Mouse (Mus musculus) CD8-positive naive resting alpha-beta T cell, adult 2 months (primary cell): ENCODE data around the gene Flywch1.

Source experiments
- DNase-seq, 2 experiments: peaks; one replicate each; pipeline ENCODE4 v3.0.0; 2022; ENCODE audit warnings: low read depth in 2 of 2, low spot score in 2 of 2

The Flywch1 gene

GRCm38 (mm10) chr17:23706212-23706611, 65.2 kb downstream of the Flywch1 start:
- DNase-seq = peak; percentile 67 to 71

DNA sequence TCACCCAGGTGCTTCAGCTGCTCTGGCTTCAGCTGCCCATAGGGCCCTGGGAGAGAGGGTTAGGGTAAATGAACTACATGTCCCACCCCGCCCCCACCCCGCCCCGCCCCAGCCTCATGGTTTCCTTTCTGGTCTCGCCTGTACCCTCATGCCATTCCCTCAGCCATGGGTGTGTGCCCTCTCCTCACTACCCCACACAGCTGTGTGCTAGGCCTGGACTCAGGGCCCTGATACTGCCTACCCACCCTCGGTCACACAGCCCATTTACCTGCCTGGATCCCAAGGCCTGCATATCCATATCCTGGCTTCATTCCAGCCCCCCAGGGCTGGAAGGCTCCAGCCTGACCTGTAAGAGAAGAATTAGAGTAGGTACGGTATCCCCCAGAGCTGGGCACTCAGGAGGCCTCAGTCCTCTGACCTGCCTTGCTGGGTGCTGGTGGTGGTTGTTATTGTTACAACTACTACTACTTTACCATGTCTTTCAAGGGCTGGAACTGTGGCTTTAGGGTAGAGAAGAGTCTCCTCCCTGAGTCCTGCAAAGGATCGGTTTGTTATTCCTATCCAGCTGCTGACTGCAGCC, 65.8 kb downstream of the Flywch1 start:
- DNase-seq = no peak

DNA sequence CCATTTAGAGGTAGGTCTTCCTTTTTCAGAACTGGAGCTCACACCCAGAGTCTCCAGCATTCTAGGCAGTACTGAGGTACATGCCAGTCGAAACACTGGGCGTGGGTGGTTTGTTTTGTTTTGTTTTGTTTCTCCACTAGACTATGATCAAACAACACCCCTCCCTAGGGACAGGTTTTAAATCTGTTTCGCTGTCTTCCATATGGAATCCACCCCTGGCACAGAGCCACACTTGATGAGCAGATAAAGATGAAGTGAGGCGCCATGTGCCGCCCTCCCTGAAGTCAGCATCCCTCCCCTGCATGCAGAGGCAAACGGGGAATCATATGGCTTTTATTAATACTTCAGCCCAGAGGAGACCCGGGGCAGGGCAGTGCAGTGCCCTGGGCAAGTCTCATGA, 66.7 kb downstream of the Flywch1 start:
- DNase-seq = no peak

DNA sequence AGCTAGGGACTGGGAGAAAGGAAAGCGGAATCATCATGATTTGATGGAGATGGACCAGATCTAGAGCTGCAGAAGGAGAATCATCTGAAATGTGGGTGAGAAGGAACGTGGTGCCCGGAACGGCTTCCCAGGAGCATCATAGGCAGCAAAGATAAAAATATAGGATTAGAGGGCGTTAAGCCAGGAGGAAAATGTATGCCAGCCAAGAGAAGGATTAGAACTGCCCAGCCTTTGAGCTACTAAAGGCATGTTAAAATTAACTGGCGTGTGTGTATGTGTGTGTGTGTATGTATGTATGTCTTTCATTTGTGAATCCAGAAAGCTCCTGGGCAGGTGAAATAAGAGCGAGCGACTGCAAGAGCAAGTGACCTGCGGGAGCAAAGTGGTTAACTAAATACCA, 68.1 kb downstream of the Flywch1 start:
- DNase-seq = no peak
